Mouse (Mus musculus): ENCODE results near the gene Dcst1.

DNA sequence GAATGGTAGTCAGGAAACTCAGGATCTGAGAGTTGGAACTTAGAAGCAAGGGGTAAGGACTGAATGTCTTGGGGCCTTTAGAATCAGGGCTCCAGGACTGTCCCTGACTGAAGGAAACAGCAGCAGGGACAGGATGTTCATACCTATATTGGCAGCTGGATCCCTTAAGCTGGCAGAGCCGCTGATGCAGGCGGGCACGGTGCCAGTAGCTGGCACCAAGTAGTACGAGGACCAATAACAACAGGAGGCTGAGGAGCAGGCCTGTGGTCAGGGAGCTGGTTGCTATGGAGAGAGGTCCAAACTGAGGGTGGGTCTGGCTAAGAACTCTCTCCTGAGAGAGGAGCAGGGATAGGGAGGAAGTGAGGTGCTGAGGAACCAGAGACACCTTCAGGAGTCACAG is 23.3 kb downstream of the Dcst1 start:
- no peak for TF ChIP-seq CTCF (IDR thresholded peaks at IDR 0.05; ENCODE audit: control insufficient read depth, insufficient read depth, insufficient read length)
- no peak for TF ChIP-seq CEBPB (IDR thresholded peaks at IDR 0.05; ENCODE audit: low read depth)
- TF ChIP-seq MYOG (IDR thresholded peaks at IDR 0.05; ENCODE audit: control insufficient read depth, extremely low read depth, insufficient read length) = no peak
- TF ChIP-seq MAX (IDR thresholded peaks at IDR 0.05) = no peak
- TF ChIP-seq MYOD1 (IDR thresholded peaks at IDR 0.05; ENCODE audit: control insufficient read depth, insufficient read length, low read depth) = no peak
